Mouse (Mus musculus): ENCODE data around the gene Hsd11b1.

Gene Hsd11b1

GRCm38 (mm10) chr1:193281344-193281743 is 17.5 kb upstream of the Hsd11b1 start:
- intact Hi-C loops (cut with DNase I): no loop called here

- intact Hi-C loops (cut with DNase I): loop anchor here (2.0 kb wide), 1 partner anchor 17 kb away; no protein-coding TSS in a partner anchor
Observed at GRCm38 (mm10) chr1:193279492-193279891, 15.6 kb upstream of the Hsd11b1 start.

GRCm38 (mm10) chr1:193278414-193279045 is 14.7 kb upstream of the Hsd11b1 start:
- intact Hi-C loops (cut with DNase I): loop anchor here (2.0 kb wide), 1 partner anchor 18 kb away; no protein-coding TSS in a partner anchor

GRCm38 (mm10) chr1:193274407-193275071 is 10.7 kb upstream of the Hsd11b1 start:
- intact Hi-C loops (cut with DNase I): no loop called here

GRCm38 (mm10) chr1:193272916-193273601 is 9.2 kb upstream of the Hsd11b1 start, which contains the start of gene G0s2:
Gene G0s2 (minus strand): TSS chr1:193273217.
- intact Hi-C loops (cut with DNase I): no loop called here

- intact Hi-C loops (cut with DNase I): no loop called here
Observed at GRCm38 (mm10) chr1:193272137-193272915, 8.5 kb upstream of the Hsd11b1 start.

- intact Hi-C loops (cut with DNase I): no loop called here
Observed at GRCm38 (mm10) chr1:193270965-193271763, 7.3 kb upstream of the Hsd11b1 start.

- intact Hi-C loops (cut with DNase I): no loop called here
Observed at GRCm38 (mm10) chr1:193265734-193266133, 1.9 kb upstream of the Hsd11b1 start.

- intact Hi-C loops (cut with DNase I): no loop called here
Observed at GRCm38 (mm10) chr1:193263026-193263907, 608 bp downstream of the Hsd11b1 start.

- intact Hi-C loops (cut with DNase I): no loop called here
Observed at GRCm38 (mm10) chr1:193261897-193262548, 1.9 kb downstream of the Hsd11b1 start.

GRCm38 (mm10) chr1:193259559-193259958 is 4.3 kb downstream of the Hsd11b1 start:
- intact Hi-C loops (cut with DNase I): no loop called here

GRCm38 (mm10) chr1:193256621-193257098 is 7.2 kb downstream of the Hsd11b1 start:
- intact Hi-C loops (cut with DNase I): no loop called here

- intact Hi-C loops (cut with DNase I): no loop called here
Observed at GRCm38 (mm10) chr1:193256289-193256577, 7.6 kb downstream of the Hsd11b1 start.

- intact Hi-C loops (cut with DNase I): loop anchor here (2.0 kb wide), 1 partner anchor 67 kb away; no protein-coding TSS in a partner anchor
Observed at GRCm38 (mm10) chr1:193255488-193256288, 8.2 kb downstream of the Hsd11b1 start.

GRCm38 (mm10) chr1:193255032-193255431 is 8.8 kb downstream of the Hsd11b1 start:
- intact Hi-C loops (cut with DNase I): loop anchor here (2.0 kb wide), 1 partner anchor 68 kb away; no protein-coding TSS in a partner anchor

GRCm38 (mm10) chr1:193253895-193254294 is 10.0 kb downstream of the Hsd11b1 start:
- intact Hi-C loops (cut with DNase I): loop anchor here (2.0 to 5.0 kb wide), 2 partner anchors 69 to 128 kb away; no protein-coding TSS in a partner anchor

GRCm38 (mm10) chr1:193252616-193253015 is 11.3 kb downstream of the Hsd11b1 start:
- intact Hi-C loops (cut with DNase I): loop anchor here (5.0 kb wide), 1 partner anchor 130 kb away; no protein-coding TSS in a partner anchor

GRCm38 (mm10) chr1:193251386-193251785 is 12.5 kb downstream of the Hsd11b1 start:
- intact Hi-C loops (cut with DNase I): loop anchor here (5.0 kb wide), 1 partner anchor 131 kb away; no protein-coding TSS in a partner anchor
